Mouse (Mus musculus) kidney, embryonic 15.5 days (tissue): ENCODE measurements at regions not wholly inside any gene's neighbourhood (a gene's known extent, or its start where the extent isn't known, plus 50 kb on each side); places are given as distances from the start of the nearest gene placed in this dataset.

Experiments
- ATAC-seq: fragments of 200-750 bp; cut with Nextera tagmentation; replicated peaks from 2 replicates; pipeline ENCODE4 v1.8.0; 2017; ENCODE audit warnings: moderate TSS enrichment; ENCODE audit not compliant: low FRiP score
- H3K27ac ChIP-seq: fragments of 300-500 bp; sonication (generic); 2 replicates; pipeline ENCODE4 v1.5.1; 2015; ENCODE audit warnings: mild to moderate bottlenecking, inconsistent platforms
- H3K27me3 ChIP-seq: fragments of 300-500 bp; sonication (generic); 2 replicates; pipeline ENCODE4 v1.6.1; 2015; ENCODE audit warnings: inconsistent platforms
- H3K36me3 ChIP-seq: fragments of 300-500 bp; sonication (generic); 2 replicates; pipeline ENCODE4 v1.6.1; 2015; ENCODE audit warnings: inconsistent platforms
- H3K4me1 ChIP-seq: fragments of 300-500 bp; sonication (generic); 2 replicates; pipeline ENCODE4 v1.6.1; 2015; ENCODE audit warnings: inconsistent platforms
- H3K4me2 ChIP-seq: fragments of 300-500 bp; sonication (generic); 2 replicates; pipeline ENCODE4 v1.6.1; 2015; ENCODE audit warnings: moderate library complexity, mild to moderate bottlenecking, inconsistent platforms
- H3K4me3 ChIP-seq: fragments of 300-500 bp; sonication (generic); replicated peaks from 2 replicates; pipeline ENCODE4 v1.5.1; 2015; ENCODE audit warnings: mild to moderate bottlenecking, inconsistent platforms
- H3K9ac ChIP-seq: fragments of 300-500 bp; sonication (generic); 2 replicates; pipeline ENCODE4 v1.6.1; 2015; ENCODE audit warnings: mild to moderate bottlenecking, inconsistent platforms
- H3K9me3 ChIP-seq: fragments of 300-500 bp; sonication (generic); replicated peaks from 2 replicates; pipeline ENCODE4 v1.6.1; 2016; ENCODE audit warnings: inconsistent platforms
- WGBS: fragments of 180-500 bp; shearing (Covaris S2); methylation state at CpG from one replicate; pipeline ENCODE4 v1.1.7; 2015; ENCODE audit warnings: mixed read lengths; 5-methylcytosine and 5-hydroxymethylcytosine counted together

DNA sequence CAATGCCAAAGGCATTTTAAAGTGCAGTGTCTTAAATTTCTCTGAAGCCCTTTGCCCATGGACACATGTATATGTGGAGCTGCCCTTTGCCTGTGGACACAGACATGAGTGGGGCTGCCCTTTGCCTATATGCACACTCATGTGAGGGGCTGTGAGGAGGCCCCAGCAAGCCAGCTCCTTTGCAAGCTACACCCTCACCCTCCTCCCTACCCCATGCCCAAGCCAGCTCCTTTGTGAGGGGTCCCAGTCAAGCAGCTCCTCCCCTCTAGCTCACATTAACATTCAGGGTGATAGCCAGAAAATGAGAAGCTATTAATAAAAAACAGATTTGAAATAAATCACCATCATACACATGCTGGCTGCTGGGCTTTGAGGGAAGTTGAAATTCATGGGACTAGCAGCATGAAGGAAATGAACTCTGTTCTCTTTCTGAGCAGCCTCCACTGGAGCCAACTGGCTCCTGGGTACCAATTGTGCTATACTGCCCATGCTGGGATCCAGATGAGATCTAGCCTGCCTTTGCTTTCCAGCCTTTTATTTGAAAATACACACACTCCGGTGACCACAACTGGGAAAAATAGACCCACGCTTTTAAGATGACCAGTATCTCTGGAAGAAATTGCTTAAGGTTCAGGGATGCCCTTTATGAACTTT is 151.4 kb downstream of the Abcc12 start:
- H3K36me3 ChIP-seq = no peaks in the 10 kb centered on the region
- H3K4me2 ChIP-seq = no peak overlapping the region
- H3K9me3 ChIP-seq = no peaks in the 10 kb centered on the region
- H3K4me3 ChIP-seq = no peak overlapping the region
- H3K9ac ChIP-seq = no peak overlapping the region
- H3K4me1 ChIP-seq = no peaks in the 10 kb centered on the region
- H3K27me3 ChIP-seq = no peaks in the 10 kb centered on the region
- WGBS = 96% methylated on average over 2 of the region's 2 CpGs
- H3K27ac ChIP-seq = no peak overlapping the region
- no peak for ATAC-seq

DNA sequence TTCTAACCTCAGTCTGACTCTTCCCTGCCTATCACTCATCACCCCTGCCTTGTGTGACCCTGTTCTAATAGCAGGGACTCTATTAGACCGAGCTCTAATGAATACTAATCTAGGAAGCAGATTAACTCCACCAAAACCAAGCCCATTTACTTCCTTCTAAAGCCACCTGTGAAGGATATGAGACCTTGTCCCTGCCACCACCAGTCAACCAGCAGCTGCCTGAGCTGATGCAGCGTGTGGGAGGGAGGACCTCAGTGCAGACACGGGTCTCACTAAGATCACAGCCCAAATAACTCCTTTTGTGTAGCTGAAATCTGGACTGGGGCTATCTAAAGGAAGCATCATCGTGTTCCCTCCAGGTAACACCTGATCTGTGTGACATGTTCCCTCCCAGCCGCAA is 152.4 kb downstream of the Abcc12 start:
- no peak overlapping the region for H3K4me3 ChIP-seq
- WGBS = 37% methylated on average over 5 of the region's 5 CpGs
- H3K27me3 ChIP-seq = no peaks in the 10 kb centered on the region
- H3K36me3 ChIP-seq = no peaks in the 10 kb centered on the region
- no peaks in the 10 kb centered on the region for H3K9me3 ChIP-seq
- no peak overlapping the region for H3K27ac ChIP-seq
- no peak overlapping the region for H3K9ac ChIP-seq
- ATAC-seq = no peak
- no peaks in the 10 kb centered on the region for H3K4me1 ChIP-seq
- H3K4me2 ChIP-seq = no peak overlapping the region

DNA sequence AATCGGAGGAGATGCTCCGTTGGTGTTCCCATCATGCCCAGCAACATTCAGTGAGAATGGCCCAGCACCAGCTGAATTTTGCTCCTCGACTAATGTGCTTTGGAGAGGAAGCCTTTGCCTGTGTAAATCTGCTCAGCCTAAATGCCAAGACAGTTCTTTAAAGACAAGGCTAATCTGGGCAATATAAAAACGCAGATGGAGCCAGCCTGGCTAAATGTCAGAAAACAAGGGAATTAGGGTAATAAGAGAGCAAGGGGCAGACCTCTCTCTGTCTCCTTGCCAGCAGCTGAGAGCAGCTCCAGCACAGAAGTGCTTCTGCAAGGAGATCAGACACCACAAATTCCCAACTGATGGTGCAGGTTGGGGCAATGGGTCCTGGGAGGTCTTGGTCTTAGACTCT is 154.4 kb downstream of the Abcc12 start:
- Histone ChIP-seq H3K9me3 (no peaks in the 10 kb centered on the region), H3K4me2 (no peak overlapping the region), H3K36me3 (no peaks in the 10 kb centered on the region), H3K9ac (no peak overlapping the region), H3K4me1 (no peaks in the 10 kb centered on the region), H3K4me3 (no peak overlapping the region), H3K27ac (no peak overlapping the region), H3K27me3 (no peaks in the 10 kb centered on the region)
- WGBS = 70% methylated on average over 4 of the region's 4 CpGs
- ATAC-seq = no peak

DNA sequence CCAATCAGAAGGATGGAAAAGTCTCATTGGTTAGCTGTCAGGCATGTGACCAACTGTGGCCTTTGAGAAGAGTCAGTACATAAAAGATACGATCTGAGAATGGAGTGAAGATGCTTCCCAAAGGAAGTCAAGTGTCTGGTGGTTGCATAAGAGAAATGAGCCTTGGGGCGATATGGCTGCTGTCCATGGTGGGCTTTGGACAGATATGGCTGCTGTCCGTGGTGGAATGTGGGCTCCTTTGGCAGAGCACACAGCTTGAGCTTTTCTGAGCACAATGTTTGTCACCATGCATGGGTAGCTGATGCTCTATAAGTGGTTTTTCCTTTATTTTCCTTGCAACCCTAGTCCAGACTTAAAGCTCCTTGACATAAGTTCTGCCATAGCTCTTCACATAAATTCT is 155.1 kb downstream of the Abcc12 start:
- H3K9me3 ChIP-seq = no peaks in the 10 kb centered on the region
- no peak overlapping the region for H3K4me3 ChIP-seq
- H3K27ac ChIP-seq = no peak overlapping the region
- H3K4me2 ChIP-seq = no peak overlapping the region
- WGBS = 87% methylated on average over 3 of the region's 3 CpGs
- no peaks in the 10 kb centered on the region for H3K4me1 ChIP-seq
- no peaks in the 10 kb centered on the region for H3K27me3 ChIP-seq
- H3K9ac ChIP-seq = no peak overlapping the region
- no peak for ATAC-seq
- H3K36me3 ChIP-seq = no peaks in the 10 kb centered on the region

DNA sequence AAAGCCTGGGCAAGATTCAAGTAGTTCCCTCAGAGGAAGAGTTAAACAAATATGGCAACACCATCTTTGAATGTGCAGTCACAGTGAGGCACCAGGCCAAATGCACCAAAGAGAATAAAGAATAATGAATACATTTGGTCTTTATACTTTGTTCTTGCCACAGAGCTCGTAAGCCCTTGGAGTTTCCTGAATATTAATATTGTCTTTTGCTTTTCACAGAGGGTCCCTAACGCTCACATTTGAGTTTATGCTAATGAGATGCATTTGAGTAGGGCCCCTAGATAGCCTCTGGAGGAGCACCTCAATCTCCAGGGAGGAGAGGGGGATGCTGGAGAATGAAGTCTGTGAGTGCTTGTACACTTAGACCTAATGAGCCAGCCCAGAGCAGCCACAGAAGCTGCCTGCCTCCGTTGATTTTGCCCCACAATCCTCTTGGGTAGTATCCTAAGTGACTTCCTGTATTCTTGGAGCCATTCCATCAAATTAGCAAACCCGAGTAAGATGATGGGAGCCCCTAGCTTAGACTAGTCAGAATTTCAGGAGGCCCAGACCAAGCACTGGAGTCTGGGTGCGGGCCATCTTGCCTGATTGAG is 161.3 kb downstream of the Abcc12 start:
- Histone ChIP-seq H3K4me3 (no peak overlapping the region), H3K9ac (no peak overlapping the region), H3K36me3 (no peaks in the 10 kb centered on the region), H3K27me3 (no peaks in the 10 kb centered on the region), H3K4me1 (0 out of 2 replicates have a peak, but pooled peaks cover 6% of the 10 kb centered on the region), H3K9me3 (no peaks in the 10 kb centered on the region), H3K4me2 (no peak overlapping the region), H3K27ac (peak overlapping the region; percentile 41; the same call in 1 of the 2 replicates)
- 69% methylated on average over 5 of the region's 5 CpGs for WGBS
- ATAC-seq = no peak

DNA sequence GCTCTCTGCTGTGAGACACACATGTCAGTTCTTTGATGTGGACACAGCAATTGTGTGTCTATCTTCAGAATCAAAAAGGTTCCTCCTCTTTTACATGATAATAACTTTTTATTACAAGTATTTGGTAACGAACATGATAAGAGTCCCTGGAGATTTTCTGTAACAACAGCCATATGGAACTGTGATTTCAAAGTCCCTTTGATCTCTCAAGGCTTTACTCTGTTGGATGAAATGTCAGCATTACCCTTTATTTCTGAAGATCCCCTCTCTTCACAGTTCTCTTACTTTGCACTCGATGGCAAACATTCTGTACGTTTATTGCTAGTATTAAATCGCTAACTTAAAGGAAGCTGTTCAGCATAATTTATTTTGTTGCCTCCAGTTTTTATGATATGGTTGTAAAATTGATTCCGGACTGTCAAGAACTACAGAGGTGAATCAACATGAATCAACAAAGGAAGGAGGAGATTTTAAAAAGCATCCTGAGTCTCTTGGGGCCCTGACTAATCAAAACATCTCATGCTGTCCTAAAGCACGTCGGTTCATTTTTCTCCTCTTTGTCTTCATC is 162.0 kb downstream of the Abcc12 start:
- Histone ChIP-seq H3K4me2 (no peak overlapping the region), H3K27ac (peak overlapping the region; percentile 41; the same call in 1 of the 2 replicates), H3K4me3 (no peak overlapping the region), H3K4me1 (0 out of 2 replicates have a peak, but pooled peaks cover 6% of the 10 kb centered on the region), H3K27me3 (no peaks in the 10 kb centered on the region), H3K9me3 (no peaks in the 10 kb centered on the region), H3K36me3 (no peaks in the 10 kb centered on the region), H3K9ac (no peak overlapping the region)
- peak; percentile 52; the same call in 1 of the 2 replicates for ATAC-seq
- 14% methylated on average over 7 of the region's 7 CpGs for WGBS

DNA sequence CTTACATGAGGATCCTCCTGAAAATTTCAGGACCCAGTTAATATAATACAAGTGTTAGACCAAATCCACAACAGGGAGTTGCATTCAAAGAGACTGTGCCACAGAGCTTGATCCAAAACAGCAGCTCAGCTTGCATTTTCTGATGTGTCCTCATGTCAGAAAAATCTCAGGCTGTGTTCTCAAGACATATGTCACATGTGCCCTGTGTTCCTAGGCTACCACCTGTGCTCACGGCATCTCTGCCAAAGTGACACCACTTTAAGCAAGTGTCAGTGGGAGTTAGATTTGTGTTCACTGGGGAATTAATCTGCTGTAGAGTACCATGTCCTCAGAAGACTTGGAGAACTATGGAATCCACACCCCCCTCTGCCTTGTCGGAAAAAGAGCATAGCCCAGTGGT is 165.3 kb downstream of the Abcc12 start:
- 79% methylated on average over 2 of the region's 2 CpGs for WGBS
- Histone ChIP-seq H3K4me3 (no peak overlapping the region), H3K36me3 (no peaks in the 10 kb centered on the region), H3K9ac (no peak overlapping the region), H3K27ac (no peak overlapping the region), H3K9me3 (no peaks in the 10 kb centered on the region), H3K27me3 (no peaks in the 10 kb centered on the region), H3K4me1 (0 out of 2 replicates have a peak, but pooled peaks cover 6% of the 10 kb centered on the region), H3K4me2 (no peak overlapping the region)
- no peak for ATAC-seq

DNA sequence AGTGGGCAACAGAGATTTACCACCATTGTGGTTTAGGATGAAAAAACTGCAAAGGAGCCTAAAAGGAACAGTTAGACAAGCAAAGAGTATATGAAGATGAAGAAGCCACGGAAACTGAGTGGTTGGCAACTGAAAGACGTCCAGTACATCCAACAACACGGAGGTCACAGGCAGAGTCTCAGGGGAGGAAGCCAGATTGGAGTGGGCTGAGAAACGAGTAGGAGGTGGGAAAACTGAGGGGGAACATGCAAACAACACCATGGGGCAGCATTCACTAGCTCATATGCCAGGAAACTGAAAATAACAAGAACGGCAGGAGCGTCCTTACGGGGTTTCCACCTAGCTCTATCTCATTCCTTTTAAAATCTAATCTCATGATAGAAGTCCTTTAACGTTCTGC is 169.3 kb downstream of the Abcc12 start:
- H3K4me3 ChIP-seq = no peak overlapping the region
- H3K9me3 ChIP-seq = no peaks in the 10 kb centered on the region
- no peak overlapping the region for H3K4me2 ChIP-seq
- H3K36me3 ChIP-seq = no peaks in the 10 kb centered on the region
- no peak overlapping the region for H3K9ac ChIP-seq
- ATAC-seq = no peak
- H3K4me1 ChIP-seq = no peaks in the 10 kb centered on the region
- H3K27ac ChIP-seq = no peak overlapping the region
- whole genome bisulfite sequencing = 78% methylated on average over 8 of the region's 8 CpGs
- H3K27me3 ChIP-seq = no peaks in the 10 kb centered on the region

DNA sequence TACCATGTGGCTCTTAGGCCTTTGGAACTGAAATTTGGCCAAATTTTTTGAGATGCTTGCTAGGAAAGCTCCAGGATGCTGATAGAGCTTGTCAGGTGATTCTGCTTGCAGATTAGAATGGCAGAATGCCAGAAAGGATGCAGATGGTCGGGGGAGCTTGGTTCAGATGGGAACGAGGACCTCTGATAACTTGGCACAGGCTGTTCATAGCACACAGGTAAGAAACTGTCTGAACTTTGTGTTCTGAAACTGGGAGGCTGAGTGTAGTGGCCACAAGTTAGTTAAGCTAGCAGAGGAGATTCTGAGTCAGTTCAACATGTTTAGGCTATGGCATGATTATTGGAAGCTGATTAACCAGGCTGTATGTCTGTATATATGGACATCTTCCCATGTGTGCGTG is 174.3 kb downstream of the Abcc12 start:
- Histone ChIP-seq H3K27me3 (no peaks in the 10 kb centered on the region), H3K27ac (no peak overlapping the region), H3K4me3 (no peak overlapping the region), H3K36me3 (no peaks in the 10 kb centered on the region), H3K9ac (no peak overlapping the region), H3K4me2 (no peak overlapping the region), H3K9me3 (no peaks in the 10 kb centered on the region), H3K4me1 (no peaks in the 10 kb centered on the region)
- WGBS = 76% methylated on average over 3 of the region's 3 CpGs
- ATAC-seq = no peak

DNA sequence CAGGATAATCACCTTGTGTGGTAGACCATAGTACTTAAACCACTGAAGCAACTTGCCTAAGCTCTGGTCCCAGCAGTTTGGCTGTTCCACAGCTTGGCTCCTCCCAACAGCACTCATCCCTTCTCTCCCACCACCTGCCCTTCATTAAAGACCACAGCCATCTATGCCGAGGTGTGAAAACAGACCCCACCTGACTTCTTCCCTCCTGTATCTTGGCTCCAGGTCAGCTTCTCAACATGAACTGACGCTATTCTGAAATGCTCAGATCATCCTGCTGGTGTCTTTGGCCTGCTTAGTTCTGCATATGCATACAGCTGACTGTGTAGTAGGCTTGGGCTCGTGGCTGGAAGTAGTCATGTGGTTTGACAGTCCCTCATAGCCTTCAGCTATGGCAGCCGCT is 177.1 kb downstream of the Abcc12 start:
- WGBS = 80% methylated on average over 4 of the region's 4 CpGs
- no peak for ATAC-seq
- H3K27ac ChIP-seq = no peak overlapping the region
- no peaks in the 10 kb centered on the region for H3K27me3 ChIP-seq
- H3K9me3 ChIP-seq = no peaks in the 10 kb centered on the region
- H3K9ac ChIP-seq = no peak overlapping the region
- no peaks in the 10 kb centered on the region for H3K4me1 ChIP-seq
- H3K4me2 ChIP-seq = no peak overlapping the region
- no peaks in the 10 kb centered on the region for H3K36me3 ChIP-seq
- no peak overlapping the region for H3K4me3 ChIP-seq

DNA sequence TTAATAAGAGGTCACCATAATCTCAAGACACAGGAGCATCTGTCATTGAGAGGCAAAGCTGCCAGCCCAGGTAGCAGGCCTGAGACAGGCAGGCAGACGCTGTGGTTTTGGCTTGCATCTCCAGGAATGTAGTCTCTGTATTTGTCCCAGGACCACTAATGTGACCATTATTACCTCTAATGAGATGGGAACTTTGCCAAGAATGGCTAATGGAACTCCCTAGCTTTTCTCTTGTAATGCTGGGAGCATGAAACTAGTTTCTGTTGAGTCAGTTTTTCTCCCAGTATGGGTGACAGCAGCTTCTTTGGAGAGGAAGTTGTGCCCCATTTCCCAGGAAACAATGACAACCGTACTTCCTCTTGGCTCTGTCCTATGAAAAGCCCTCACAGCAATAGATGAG is 178.5 kb downstream of the Abcc12 start:
- no peaks in the 10 kb centered on the region for H3K9me3 ChIP-seq
- no peak for ATAC-seq
- H3K36me3 ChIP-seq = no peaks in the 10 kb centered on the region
- no peaks in the 10 kb centered on the region for H3K27me3 ChIP-seq
- no peaks in the 10 kb centered on the region for H3K4me1 ChIP-seq
- H3K9ac ChIP-seq = no peak overlapping the region
- WGBS = 75% methylated on average over 2 of the region's 2 CpGs
- no peak overlapping the region for H3K4me3 ChIP-seq
- no peak overlapping the region for H3K4me2 ChIP-seq
- no peak overlapping the region for H3K27ac ChIP-seq

DNA sequence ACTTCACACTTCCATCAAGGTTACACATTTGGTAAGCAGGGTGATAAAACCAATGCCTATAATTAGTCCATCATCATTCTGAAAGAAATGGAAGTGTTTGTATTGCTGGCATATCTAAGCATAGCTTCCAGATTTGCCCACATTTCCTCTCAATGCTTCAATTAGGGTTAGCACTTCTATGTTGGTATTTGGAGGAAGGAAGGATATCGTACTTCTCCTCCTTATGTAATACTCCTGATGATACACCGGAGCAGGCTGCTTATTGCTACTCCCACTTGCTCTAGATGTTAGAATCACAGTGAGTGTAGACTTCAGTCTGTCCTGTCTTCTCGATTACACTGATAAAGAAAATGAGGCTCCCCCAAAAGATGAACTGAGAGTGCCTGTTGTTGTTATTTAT is 185.4 kb downstream of the Abcc12 start:
- Histone ChIP-seq H3K27ac (no peak overlapping the region), H3K9ac (no peak overlapping the region), H3K36me3 (no peaks in the 10 kb centered on the region), H3K4me3 (no peak overlapping the region), H3K27me3 (no peaks in the 10 kb centered on the region), H3K9me3 (no peaks in the 10 kb centered on the region), H3K4me2 (no peak overlapping the region), H3K4me1 (no peaks in the 10 kb centered on the region; the same call in 1 of the 2 replicates)
- WGBS = 86% methylated on average over 3 of the region's 3 CpGs
- no peak for ATAC-seq
